In genomic region chr5:102123285-102123684, GRCm38 (mm10) we compare ENCODE assay signal across 14 mouse cellular contexts. TPM values are rescaled to one million over a fixed set of nuclear protein-coding genes. Genes with fewer than 3 reads are reported as not detected.
DNase-seq lines count a peak whose midpoint lies in the region; ATAC-seq lines count a peak whose summit lies in the region.
"Had no signal": no experiment of that assay in that cellular context is flagged by ENCODE, and none has a peak within 500 bp of the region (broad histone marks: within the 10 kb centered on the region; RNA-seq: fewer than 3 reads in every experiment).

No protein-coding gene starts in this region.

- H3K4me1 ChIP-seq in liver, embryonic 11.5 days (replicated peaks; ENCODE audit: control insufficient read depth, insufficient read depth, low read length), result no peaks in the 10 kb centered on the region
- H3K4me1 ChIP-seq in limb, embryonic 10.5 days, result no peaks in the 10 kb centered on the region
- H3K4me1 ChIP-seq: megakaryocyte, embryonic 14.5 days had no signal

- no peaks in the 10 kb centered on the region for H3K36me3 ChIP-seq in liver, embryonic 11.5 days (ENCODE audit: control insufficient read depth, insufficient read depth, low read length)
- no peaks in the 10 kb centered on the region for H3K36me3 ChIP-seq in limb, embryonic 10.5 days
- H3K36me3 ChIP-seq: neural tube, embryonic 13.5 days had no signal

- ATAC-seq in liver, embryonic 11.5 days (replicated peaks; ENCODE audit: low FRiP score), result no peak

- H3K27me3 ChIP-seq in liver, embryonic 11.5 days (replicated peaks; ENCODE audit: control insufficient read depth, insufficient read depth, low read length), result no peaks in the 10 kb centered on the region
- H3K27me3 ChIP-seq in limb, embryonic 10.5 days (ENCODE audit: low read depth, poor library complexity, severe bottlenecking), result no peaks in the 10 kb centered on the region
- H3K27me3 ChIP-seq: megakaryocyte, embryonic 14.5 days; neural tube, embryonic 13.5 days had no signal

- H3K9me3 ChIP-seq in liver, embryonic 11.5 days (ENCODE audit: control insufficient read depth, low read length), result no peaks in the 10 kb centered on the region
- H3K9me3 ChIP-seq in limb, embryonic 10.5 days (replicated peaks), result no peaks in the 10 kb centered on the region
- H3K9me3 ChIP-seq: neural tube, embryonic 13.5 days had no signal

- no peak overlapping the region for H3K27ac ChIP-seq in liver, embryonic 11.5 days (ENCODE audit: low read depth, low read length)
- no peak overlapping the region for H3K27ac ChIP-seq in limb, embryonic 10.5 days
- H3K27ac ChIP-seq: neural tube, embryonic 13.5 days had no signal

- no peak overlapping the region for H3K4me2 ChIP-seq in liver, embryonic 11.5 days
- H3K4me2 ChIP-seq: neural tube, embryonic 13.5 days had no signal

- DNase-seq in right cerebral cortex, adult 2 months (ENCODE audit: low spot score in 2 of 2), result peak; percentile 57 to 67
- no peak for DNase-seq in right cerebral cortex, postnatal 4 days
- DNase-seq in frontal cortex, postnatal 36 days (ENCODE audit: low spot score in 2 of 2), result peak; percentile 46 to 68
- DNase-seq in left cerebral cortex, postnatal 14 days (ENCODE audit: low spot score in 2 of 2), result peak; percentile 38 to 41
- DNase-seq in thymus, postnatal 25 days, result no peak
- no peak for DNase-seq in kidney, postnatal 36 days
- DNase-seq in liver, embryonic 11.5 days (ENCODE audit: low spot score), result no peak
- DNase-seq in limb, embryonic 10.5 days (ENCODE audit: low spot score), result no peak
- DNase-seq: adrenal gland, postnatal 36 days; gastrocnemius, postnatal 25 days; heart, postnatal 14 days; kidney, adult 11 months had no signal

- H3K9ac ChIP-seq in liver, embryonic 11.5 days (ENCODE audit: low read depth, low read length), result no peak overlapping the region
- H3K9ac ChIP-seq: neural tube, embryonic 13.5 days had no signal

- intact Hi-C loops in left cerebral cortex, postnatal 14 days (cut with DNase I), result no loop called here

- H3K4me3 ChIP-seq in liver, embryonic 11.5 days (ENCODE audit: low read depth, low read length), result no peak overlapping the region
- H3K4me3 ChIP-seq in limb, embryonic 10.5 days, result no peak overlapping the region
- H3K4me3 ChIP-seq: megakaryocyte, embryonic 14.5 days; neural tube, embryonic 13.5 days had no signal

- 46% methylated on average over 6 of the region's 6 CpGs for WGBS in liver, embryonic 11.5 days
- 73% methylated on average over 6 of the region's 6 CpGs for WGBS in limb, embryonic 10.5 days

RNA-seq across cellular contexts. Expression of gene Wdfy3, which starts 53.6 kb away (rescaled TPM):
- total RNA-seq in left cerebral cortex, postnatal 14 days (2021), result 100 to 1,000 TPM; 109 to 112 TPM
- polyA plus RNA-seq in liver, embryonic 11.5 days (2014; fragmentation: Nextera tagmentation; extraction: Ambion mirVana), result 10.4 and 12.7 TPM in 2 replicates
- polyA plus RNA-seq in limb, embryonic 10.5 days (2016; fragmentation: Nextera tagmentation; extraction: Ambion mirVana), result 14.8 and 15.8 TPM in 2 replicates

Comparison
In these comparisons a context has a peak if more than half of its experiments do, and no peak if none do; other contexts are left out.
1. DNase-seq: peak in right cerebral cortex, adult 2 months (2 of 2), frontal cortex, postnatal 36 days (2 of 2) and left cerebral cortex, postnatal 14 days (2 of 2); none in right cerebral cortex, postnatal 4 days (single experiment), thymus, postnatal 25 days (single experiment), kidney, postnatal 36 days (0 of 2), liver, embryonic 11.5 days (single experiment) and limb, embryonic 10.5 days (single experiment).